Mouse (Mus musculus): ENCODE results near the gene Rabgap1l.
A peak's percentile ranks its signal among the peaks of the same experiment; 100 is the strongest.

The Rabgap1l gene

GRCm38 (mm10) chr1:160594066-160594465 lies 198.9 kb downstream of the Rabgap1l start:
- no peak for DNase-seq

GRCm38 (mm10) chr1:160588911-160589590 lies 204.0 kb downstream of the Rabgap1l start:
- no peak for DNase-seq

- DNase-seq: no peak
Observed at GRCm38 (mm10) chr1:160579309-160580233, 213.4 kb downstream of the Rabgap1l start.

- no peak for DNase-seq
Observed at GRCm38 (mm10) chr1:160576124-160576523, 216.9 kb downstream of the Rabgap1l start.

GRCm38 (mm10) chr1:160574039-160574438 lies 219.0 kb downstream of the Rabgap1l start:
- no peak for DNase-seq

- DNase-seq: no peak
Observed at GRCm38 (mm10) chr1:160566458-160566857, 226.6 kb downstream of the Rabgap1l start.

GRCm38 (mm10) chr1:160561381-160561780 lies 231.6 kb downstream of the Rabgap1l start:
- peak in 1 of 2 experiments; percentile 22 for DNase-seq

- no peak for DNase-seq
Observed at GRCm38 (mm10) chr1:160550636-160551035, 242.4 kb downstream of the Rabgap1l start.

GRCm38 (mm10) chr1:160547934-160548876 lies 244.8 kb downstream of the Rabgap1l start:
- DNase-seq: no peak

GRCm38 (mm10) chr1:160535649-160536048 lies 257.4 kb downstream of the Rabgap1l start:
- DNase-seq: peak; percentile 11 to 37

GRCm38 (mm10) chr1:160534571-160535335 lies 258.3 kb downstream of the Rabgap1l start:
- DNase-seq: peak; percentile 75 to 84

- peak in 1 of 2 experiments; percentile 17 for DNase-seq
Observed at GRCm38 (mm10) chr1:160533209-160533820, 259.7 kb downstream of the Rabgap1l start.

- peak; percentile 95 to 96 for DNase-seq
Observed at GRCm38 (mm10) chr1:160531402-160531801, 261.6 kb downstream of the Rabgap1l start.

- no peak for DNase-seq
Observed at GRCm38 (mm10) chr1:160521918-160522317, 271.1 kb downstream of the Rabgap1l start.

- DNase-seq: no peak
Observed at GRCm38 (mm10) chr1:160520665-160521064, 272.3 kb downstream of the Rabgap1l start.

- DNase-seq: no peak
Observed at GRCm38 (mm10) chr1:160519896-160520465, 273.0 kb downstream of the Rabgap1l start.

- no peak for DNase-seq
Observed at GRCm38 (mm10) chr1:160518552-160518951, 274.5 kb downstream of the Rabgap1l start.

- DNase-seq: no peak
Observed at GRCm38 (mm10) chr1:160507766-160508165, 285.2 kb downstream of the Rabgap1l start.

GRCm38 (mm10) chr1:160496906-160497577 lies 296.0 kb downstream of the Rabgap1l start:
- no peak for DNase-seq

- DNase-seq: no peak
Observed at GRCm38 (mm10) chr1:160485731-160486130, 307.3 kb downstream of the Rabgap1l start.

Data from cerebellum, postnatal 14 days (tissue).